Comparison of ENCODE assay signal across 7 mouse cellular contexts in genomic region chr8:70754871-70755660, GRCm38 (mm10). TPM values are rescaled to one million over a fixed set of nuclear protein-coding genes. Genes with fewer than 3 reads are reported as not detected.
DNase-seq lines count a peak whose midpoint lies in the region; ATAC-seq and TF ChIP-seq lines count a peak whose summit lies in the region.

No protein-coding gene starts in this region.

- H3K9ac ChIP-seq in MEL (ENCODE audit: control insufficient read depth, low read depth, low read length, poor library complexity, severe bottlenecking): peak overlapping the region; percentile 62
- H3K9ac ChIP-seq in heart, embryonic 15.5 days: peak overlapping the region; percentile 77
- peak overlapping the region; percentile 83 for H3K9ac ChIP-seq in lung, embryonic 16.5 days (ENCODE audit: low read length)

- peak; percentile 2; the same call in 1 of the 2 replicates for ATAC-seq in heart, embryonic 15.5 days (replicated peaks; ENCODE audit: insufficient number of reproducible peaks, insufficient read depth, low FRiP score, low read depth)
- ATAC-seq in lung, embryonic 16.5 days (ENCODE audit: low read depth): peak; percentile 8

- no peak for TF ChIP-seq CTCF in MEL (IDR thresholded peaks at IDR 0.05 in 2 of 3, conservative IDR thresholded peaks at IDR 0.05 in 1 of 3; ENCODE audit: control insufficient read depth in 1 of 3, insufficient read depth in 1 of 3, low read depth in 2 of 3, low read length in 3 of 3, poor library complexity in 1 of 3, severe bottlenecking in 1 of 3)

- H3K9me3 ChIP-seq in MEL (replicated peaks; ENCODE audit: insufficient read depth, low read length): no peaks in the 10 kb centered on the region
- no peaks in the 10 kb centered on the region for H3K9me3 ChIP-seq in heart, embryonic 15.5 days (replicated peaks)
- no peaks in the 10 kb centered on the region for H3K9me3 ChIP-seq in lung, embryonic 16.5 days (ENCODE audit: control insufficient read depth, low read length)

- peak; percentile 66 for DNase-seq in CD4-positive, CD25-positive, alpha-beta regulatory T cell, adult 2 months (ENCODE audit: low read depth, low spot score)
- peak; percentile 60 for DNase-seq in MEL (ENCODE audit: low read depth, low spot score)
- peak; percentile 88 to 92 for DNase-seq in cerebellum, postnatal 25 days
- DNase-seq in layer of hippocampus, adult 18-20 months (ENCODE audit: low spot score in 2 of 2): peak; percentile 70 to 82
- DNase-seq in right cerebral cortex, postnatal 10 days (ENCODE audit: low spot score in 2 of 2): peak; percentile 90

- H3K36me3 ChIP-seq in MEL (ENCODE audit: control insufficient read depth in 1 of 2, insufficient read depth in 2 of 2, low read length in 2 of 2): peaks cover 0 to 15% of the 10 kb centered on the region in 2 experiments; a peak in 2 of 4 replicates
- H3K36me3 ChIP-seq in heart, embryonic 15.5 days: peaks cover 17% of the 10 kb centered on the region; the same call in 1 of the 2 replicates
- peaks cover 12% of the 10 kb centered on the region for H3K36me3 ChIP-seq in lung, embryonic 16.5 days (ENCODE audit: control insufficient read depth, insufficient read depth, low read length)

- WGBS in heart, embryonic 15.5 days: 12% methylated on average over 50 of the region's 50 CpGs
- WGBS in lung, embryonic 16.5 days: 14% methylated on average over 50 of the region's 50 CpGs

- H3K27ac ChIP-seq in MEL (ENCODE audit: control insufficient read depth, low read depth, low read length): no peak overlapping the region
- peak overlapping the region; percentile 69 for H3K27ac ChIP-seq in heart, embryonic 15.5 days
- 0 out of 2 replicates have a peak overlapping the region, but pooled peaks have one; percentile 9 for H3K27ac ChIP-seq in lung, embryonic 16.5 days (ENCODE audit: low read length)

- 0 out of 4 replicates have a peak, but pooled peaks of 1 of the 2 experiments have one; percentile 14 for TF ChIP-seq POLR2A in MEL (IDR thresholded peaks at IDR 0.05; ENCODE audit: control insufficient read depth in 1 of 2, insufficient read depth in 1 of 2, low read depth in 1 of 2, low read length in 2 of 2, poor library complexity in 1 of 2)

- H3K4me2 ChIP-seq in heart, embryonic 15.5 days: peak overlapping the region; percentile 93
- peak overlapping the region; percentile 94 for H3K4me2 ChIP-seq in lung, embryonic 16.5 days (ENCODE audit: low read depth, low read length)

- peak overlapping the region; percentile 61 to 76 for H3K4me3 ChIP-seq in MEL (ENCODE audit: control insufficient read depth in 1 of 2, insufficient read depth in 1 of 2, low read depth in 2 of 2, low read length in 2 of 2)
- H3K4me3 ChIP-seq in heart, embryonic 15.5 days: peak overlapping the region; percentile 69
- peak overlapping the region; percentile 72 for H3K4me3 ChIP-seq in lung, embryonic 16.5 days (ENCODE audit: low read length)

- TF ChIP-seq EP300 in MEL (IDR thresholded peaks at IDR 0.05; ENCODE audit: low read depth in 1 of 2, low read length in 2 of 2): no peak

- H3K79me2 ChIP-seq in MEL (ENCODE audit: control insufficient read depth, insufficient read depth, low read length, poor library complexity): peaks cover 6% of the 10 kb centered on the region

- H3K4me1 ChIP-seq in MEL (ENCODE audit: control insufficient read depth in 1 of 2, insufficient read depth in 2 of 2, low read length in 2 of 2): peaks cover 3 to 26% of the 10 kb centered on the region in 2 experiments; a peak in 3 of 4 replicates
- H3K4me1 ChIP-seq in heart, embryonic 15.5 days (replicated peaks): peaks cover 51% of the 10 kb centered on the region
- peaks cover 33% of the 10 kb centered on the region for H3K4me1 ChIP-seq in lung, embryonic 16.5 days (replicated peaks; ENCODE audit: control insufficient read depth, insufficient read depth, low read length)

- no peaks in the 10 kb centered on the region for H3K27me3 ChIP-seq in MEL (ENCODE audit: control insufficient read depth in 1 of 2, insufficient read depth in 2 of 2, low read length in 2 of 2)
- peaks cover 6% of the 10 kb centered on the region for H3K27me3 ChIP-seq in heart, embryonic 15.5 days
- H3K27me3 ChIP-seq in lung, embryonic 16.5 days (ENCODE audit: control insufficient read depth, insufficient read depth, low read depth, low read length): no peaks in the 10 kb centered on the region

- no peak for TF ChIP-seq RAD21 in MEL (IDR thresholded peaks at IDR 0.05; ENCODE audit: low read depth, low read length)

TF ChIP-seq in MEL, 35 proteins besides CTCF, POLR2A, EP300 and RAD21:
- TF ChIP-seq MAX (IDR thresholded peaks at IDR 0.05; ENCODE audit: low read length): peak; percentile 24; the same call in 1 of the 2 replicates
- TF ChIP-seq SMC3 (IDR thresholded peaks at IDR 0.05; ENCODE audit: low read depth, low read length): no peak
- TF ChIP-seq USF1 (IDR thresholded peaks at IDR 0.05; ENCODE audit: low read depth, low read length): peak; percentile 82
- no peak for TF ChIP-seq GATA1 (IDR thresholded peaks at IDR 0.05; ENCODE audit: low read depth, low read length)
- TF ChIP-seq RCOR1 (IDR thresholded peaks at IDR 0.05; ENCODE audit: low read depth, low read length): no peak
- TF ChIP-seq JUND (IDR thresholded peaks at IDR 0.05; ENCODE audit: low read depth, low read length): no peak
- no peak for TF ChIP-seq CHD1 (IDR thresholded peaks at IDR 0.05; ENCODE audit: low read depth, low read length)
- no peak for TF ChIP-seq ZMIZ1 (IDR thresholded peaks at IDR 0.05; ENCODE audit: low read depth, low read length)
- peak; percentile 23; the same call in 1 of the 2 replicates for TF ChIP-seq MXI1 (IDR thresholded peaks at IDR 0.05; ENCODE audit: low read depth, low read length)
- TF ChIP-seq SIN3A (IDR thresholded peaks at IDR 0.05; ENCODE audit: low read length): no peak
- 0 out of 2 replicates have a peak, but pooled peaks have one; percentile 35 for TF ChIP-seq MYC (IDR thresholded peaks at IDR 0.05; ENCODE audit: low read depth, low read length)
- no peak for TF ChIP-seq ZKSCAN1 (IDR thresholded peaks at IDR 0.05; ENCODE audit: low read depth, low read length)
- no peak for TF ChIP-seq ZNF384 (IDR thresholded peaks at IDR 0.05; ENCODE audit: low read depth, low read length)
- no peak for TF ChIP-seq CHD2 (IDR thresholded peaks at IDR 0.05; ENCODE audit: low read length)
- TF ChIP-seq GABPA (IDR thresholded peaks at IDR 0.05; ENCODE audit: low read depth, low read length): no peak
- no peak for TF ChIP-seq E2F4 (IDR thresholded peaks at IDR 0.05; ENCODE audit: borderline replicate concordance, low read depth, low read length)

RNA-seq across cellular contexts. Expression of gene Rab3a, which starts 0.6 kb away (rescaled TPM):
- total RNA-seq in MEL (2012; rRNA removed): 1.8 TPM in 2 replicates
- 1 to 10 TPM in 1 of 2 experiments, not detected in 1; 5.6 TPM for polyA plus RNA-seq in MEL (2012; ENCODE audit: insufficient read depth in 1 of 2, insufficient read length in 2 of 2, low read depth in 1 of 2, low replicate concordance in 2 of 2, missing spikeins in 1 of 2)
- polyA plus RNA-seq in heart, embryonic 15.5 days (2015; fragmentation: Nextera tagmentation; extraction: Ambion mirVana): 21.0 and 25.5 TPM in 2 replicates
- 100 to 1,000 TPM; 814 to 823 TPM for total RNA-seq in layer of hippocampus, adult 18-20 months (2021)
- 14.8 and 16.2 TPM in 2 replicates for polyA plus RNA-seq in lung, embryonic 16.5 days (2015; fragmentation: Nextera tagmentation; extraction: Ambion mirVana)

RNA-seq across cellular contexts. Expression of gene Mpv17l2, which starts 5.7 kb away (rescaled TPM):
- 41.9 and 52.8 TPM in 2 replicates for total RNA-seq in MEL (2012; rRNA removed)
- 100 to 1,000 TPM in 1 of 2 experiments, not detected in 1; 102 TPM for polyA plus RNA-seq in MEL (2012; ENCODE audit: insufficient read depth in 1 of 2, insufficient read length in 2 of 2, low read depth in 1 of 2, low replicate concordance in 2 of 2, missing spikeins in 1 of 2)
- polyA plus RNA-seq in heart, embryonic 15.5 days (2015; fragmentation: Nextera tagmentation; extraction: Ambion mirVana): 43.0 and 45.2 TPM in 2 replicates
- 10 to 100 TPM; 34.5 to 41.1 TPM for total RNA-seq in layer of hippocampus, adult 18-20 months (2021)
- polyA plus RNA-seq in lung, embryonic 16.5 days (2015; fragmentation: Nextera tagmentation; extraction: Ambion mirVana): 37.1 and 39.2 TPM in 2 replicates

RNA-seq across cellular contexts. Expression of gene Pik3r2, which starts 21.4 kb away (rescaled TPM):
- 23.7 and 25.4 TPM in 2 replicates for total RNA-seq in MEL (2012; rRNA removed)
- polyA plus RNA-seq in MEL (2012; ENCODE audit: insufficient read depth in 1 of 2, insufficient read length in 2 of 2, low read depth in 1 of 2, low replicate concordance in 2 of 2, missing spikeins in 1 of 2): 10 to 100 TPM in 1 of 2 experiments, not detected in 1; 37.8 TPM
- 28.0 and 45.8 TPM in 2 replicates for polyA plus RNA-seq in heart, embryonic 15.5 days (2015; fragmentation: Nextera tagmentation; extraction: Ambion mirVana)
- 100 to 1,000 TPM; 158 to 162 TPM for total RNA-seq in layer of hippocampus, adult 18-20 months (2021)
- polyA plus RNA-seq in lung, embryonic 16.5 days (2015; fragmentation: Nextera tagmentation; extraction: Ambion mirVana): 56.0 and 56.8 TPM in 2 replicates

RNA-seq across cellular contexts. Expression of gene Pde4c, which starts 31.5 kb away (rescaled TPM):
- 0.65 and 0.75 TPM in 2 replicates for total RNA-seq in MEL (2012; rRNA removed)
- 1 to 10 TPM in 1 of 2 experiments, not detected in 1; 3.0 TPM for polyA plus RNA-seq in MEL (2012; ENCODE audit: insufficient read depth in 1 of 2, insufficient read length in 2 of 2, low read depth in 1 of 2, low replicate concordance in 2 of 2, missing spikeins in 1 of 2)
- 0.19 and 0.32 TPM in 2 replicates for polyA plus RNA-seq in heart, embryonic 15.5 days (2015; fragmentation: Nextera tagmentation; extraction: Ambion mirVana)
- 1 to 10 TPM; 1.0 to 1.3 TPM for total RNA-seq in layer of hippocampus, adult 18-20 months (2021)
- polyA plus RNA-seq in lung, embryonic 16.5 days (2015; fragmentation: Nextera tagmentation; extraction: Ambion mirVana): 0.10 and 0.19 TPM in 2 replicates

RNA-seq across cellular contexts. Expression of gene Gm3336, which starts 36.7 kb away (rescaled TPM):
- 0.19 and 0.20 TPM in 2 replicates for total RNA-seq in MEL (2012; rRNA removed)
- under 1 TPM in 1 of 2 experiments, not detected in 1; 0.72 TPM for polyA plus RNA-seq in MEL (2012; ENCODE audit: insufficient read depth in 1 of 2, insufficient read length in 2 of 2, low read depth in 1 of 2, low replicate concordance in 2 of 2, missing spikeins in 1 of 2)
- polyA plus RNA-seq in heart, embryonic 15.5 days (2015; fragmentation: Nextera tagmentation; extraction: Ambion mirVana): not detected in 2 replicates
- total RNA-seq in layer of hippocampus, adult 18-20 months (2021): not detected
- polyA plus RNA-seq in lung, embryonic 16.5 days (2015; fragmentation: Nextera tagmentation; extraction: Ambion mirVana): 0.26 TPM in 1 of 2 replicates, not detected in the other
